Mouse (Mus musculus) olfactory bulb, adult 2 months (tissue): ENCODE measurements around the gene Insl5. TPM values are rescaled to one million over a fixed set of nuclear protein-coding genes. Genes with fewer than 3 reads are reported as not detected.

Experiments
- H3K27ac ChIP-seq: fragments of 200-500 bp; 2 replicates; pipeline ENCODE4 v1.5.1; 2012; ENCODE audit warnings: low read depth, low read length; ENCODE audit not compliant: insufficient read depth
- H3K4me1 ChIP-seq: fragments of 200-500 bp; 2 replicates; pipeline ENCODE4 v1.6.1; 2012; ENCODE audit warnings: low read length; ENCODE audit not compliant: control insufficient read depth, insufficient read depth
- H3K4me3 ChIP-seq: fragments of 200-500 bp; 2 replicates; pipeline ENCODE4 v1.5.1; 2012; ENCODE audit warnings: mild to moderate bottlenecking, low read depth, low read length, moderate library complexity; ENCODE audit not compliant: insufficient read depth
- CTCF ChIP-seq: fragments of 200-500 bp; IDR thresholded peaks from 2 replicates; pipeline ENCODE4 v1.5.1; 2012; ENCODE audit warnings: low read depth, mild to moderate bottlenecking, low read length, moderate library complexity; ENCODE audit not compliant: insufficient read depth
- POLR2A ChIP-seq: fragments of 200-500 bp; IDR thresholded peaks from 2 replicates; pipeline ENCODE4 v1.6.1; 2012; ENCODE audit warnings: mild to moderate bottlenecking, low read depth, low read length, moderate library complexity; ENCODE audit not compliant: insufficient read depth
- WGBS: fragments of 180-500 bp; shearing (Covaris S2); methylation state at CpG from one replicate; pipeline ENCODE4 v1.1.7; 2018; 5-methylcytosine and 5-hydroxymethylcytosine counted together
- polyA plus RNA-seq: library from polyadenylated mRNA; stranded (reverse); fragments of >200 nt; gene quantifications from 2 replicates; pipeline ENCODE4 v1.2.4, GENCODE M21; 2012; ENCODE audit warnings: low replicate concordance; ENCODE audit not compliant: missing spikeins, insufficient read depth, insufficient read length

The Insl5 gene
- polyA plus RNA-seq, 1 experiment, result not detected

- Histone ChIP-seq H3K4me1 (no peaks in the 10 kb centered on the region), H3K27ac (no peak overlapping the region), H3K4me3 (no peak overlapping the region)
- WGBS, result 88% methylated on average over 14 of the region's 14 CpGs
- TF ChIP-seq POLR2A, result no peak
- no peak for TF ChIP-seq CTCF
Measured at GRCm38 (mm10) chr4:103039103-103039837, 12.6 kb upstream of the Insl5 start.

DNA sequence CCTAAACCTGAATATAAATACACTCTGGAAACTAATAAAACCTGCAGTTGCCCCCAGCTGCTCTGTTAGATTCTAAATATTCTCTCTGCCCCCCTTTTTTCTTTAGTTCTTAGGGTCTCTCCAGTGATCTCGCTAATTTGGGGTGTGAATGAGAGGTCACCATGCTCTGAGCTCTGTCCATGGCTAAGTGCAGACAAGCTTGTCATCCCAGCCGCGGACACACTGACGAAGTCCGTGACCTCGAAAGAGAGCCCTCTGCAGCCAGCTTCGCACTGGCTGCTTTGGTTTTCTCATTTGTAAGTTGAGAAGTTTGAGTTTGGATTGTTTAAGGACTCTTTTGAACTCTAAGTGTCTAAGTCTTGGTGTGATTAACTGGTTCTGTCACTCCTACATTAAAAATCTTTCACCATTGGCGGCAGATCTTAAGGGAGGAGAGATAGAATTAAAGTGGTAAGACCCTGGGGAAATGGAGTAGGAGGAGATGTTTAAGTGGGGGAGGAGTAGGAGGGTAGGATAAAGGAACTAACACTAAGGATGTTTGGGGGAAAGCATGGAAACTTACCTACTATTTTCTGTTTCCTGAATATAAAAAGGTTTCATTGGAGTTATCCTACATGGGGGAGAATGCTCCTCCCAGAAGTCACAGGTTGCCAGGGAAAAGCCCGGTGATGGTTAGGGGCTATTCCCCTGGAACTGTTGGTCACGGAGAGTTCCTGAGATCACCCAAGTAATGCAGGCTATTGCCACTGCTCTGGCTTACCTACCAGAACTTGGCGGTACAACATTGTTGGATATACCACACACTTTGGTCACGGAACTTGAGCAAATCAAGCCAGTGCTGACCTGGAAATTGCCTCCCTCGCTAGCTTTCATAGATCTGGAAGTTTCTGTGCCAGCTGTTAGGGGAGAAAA is 1.8 kb upstream of the Insl5 start:
- 84% methylated on average over 13 of the region's 13 CpGs for WGBS
- Histone ChIP-seq H3K27ac (no peak overlapping the region), H3K4me3 (no peak overlapping the region), H3K4me1 (no peaks in the 10 kb centered on the region)
- TF ChIP-seq POLR2A (no peak), CTCF (no peak)

DNA sequence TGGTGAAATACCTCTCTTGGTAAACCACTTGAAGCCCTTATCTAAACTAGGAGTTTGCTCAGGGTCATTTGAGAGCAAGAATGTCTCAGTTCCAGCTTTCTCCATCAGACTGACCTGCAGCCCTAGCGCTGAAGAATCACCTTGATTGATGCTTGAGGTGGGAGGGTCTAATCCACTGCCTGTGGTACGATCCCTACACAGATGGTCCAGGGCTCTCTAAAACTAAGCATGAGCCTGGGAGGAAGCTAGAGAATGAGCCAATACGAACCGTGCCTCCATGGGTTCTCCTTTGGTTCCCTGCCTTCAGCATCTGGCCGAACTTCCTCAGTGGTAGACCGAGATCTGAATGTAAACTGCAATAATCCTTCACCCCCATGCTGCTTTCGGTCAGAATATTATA is 1.1 kb upstream of the Insl5 start:
- Histone ChIP-seq H3K4me3 (no peak overlapping the region), H3K4me1 (no peaks in the 10 kb centered on the region), H3K27ac (no peak overlapping the region)
- TF ChIP-seq POLR2A (no peak), CTCF (no peak)
- 92% methylated on average over 7 of the region's 7 CpGs for WGBS

- 33% methylated on average over 4 of the region's 4 CpGs for WGBS
- TF ChIP-seq POLR2A, result no peak
- TF ChIP-seq CTCF, result no peak
- Histone ChIP-seq H3K27ac (no peak overlapping the region), H3K4me3 (no peak overlapping the region), H3K4me1 (peaks cover 2% of the 10 kb centered on the region; the same call in 1 of the 2 replicates)
Measured at GRCm38 (mm10) chr4:103013490-103013889, 13.2 kb downstream of the Insl5 start.

DNA sequence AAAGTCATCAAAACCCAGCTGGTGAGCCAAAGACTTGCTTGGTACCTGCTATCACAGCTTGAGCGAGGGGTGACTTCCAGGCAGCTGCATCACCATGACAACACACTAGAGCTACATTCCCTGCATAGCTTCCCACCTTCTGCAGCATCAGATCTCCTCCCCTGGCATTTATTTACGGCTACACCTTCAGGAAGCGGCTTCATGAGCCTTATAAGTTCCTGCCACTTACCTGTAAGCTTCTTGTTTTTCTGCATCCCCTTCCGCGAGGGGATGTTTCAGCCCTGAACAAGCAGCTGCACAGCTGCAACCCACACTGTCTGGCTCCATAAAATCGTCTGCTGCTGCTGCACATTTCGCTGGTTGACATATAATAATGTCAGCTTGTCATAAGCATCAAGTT is 14.8 kb downstream of the Insl5 start:
- WGBS, result 26% methylated on average over 7 of the region's 7 CpGs
- Histone ChIP-seq H3K27ac (no peak overlapping the region), H3K4me1 (peaks cover 2% of the 10 kb centered on the region; the same call in 1 of the 2 replicates), H3K4me3 (no peak overlapping the region)
- TF ChIP-seq POLR2A, result no peak
- no peak for TF ChIP-seq CTCF

DNA sequence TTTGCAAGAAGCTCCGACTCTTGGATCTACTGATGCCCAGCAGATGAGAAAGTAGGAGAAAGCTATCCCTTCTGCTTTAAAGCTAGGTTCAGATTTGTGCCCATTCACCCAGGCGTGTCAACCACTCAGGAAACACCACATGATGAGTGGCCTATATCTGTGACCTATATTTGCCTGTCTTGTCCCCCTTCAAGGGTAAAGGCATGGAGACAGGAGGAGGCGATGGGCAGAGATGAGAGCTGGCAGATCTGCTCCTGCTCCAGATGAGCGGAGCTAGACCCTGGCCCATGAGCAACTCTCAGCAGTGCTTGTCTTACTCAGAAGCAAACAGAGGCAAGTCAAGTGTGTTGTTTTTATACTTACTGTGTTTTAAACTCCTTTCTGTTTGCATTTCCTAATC is 15.9 kb downstream of the Insl5 start:
- H3K27ac ChIP-seq, result no peak overlapping the region
- no peak overlapping the region for H3K4me3 ChIP-seq
- 91% methylated on average over 4 of the region's 4 CpGs for WGBS
- peaks cover 2% of the 10 kb centered on the region; the same call in 1 of the 2 replicates for H3K4me1 ChIP-seq
- TF ChIP-seq CTCF (no peak), POLR2A (no peak)

GRCm38 (mm10) chr4:103006943-103007418 is 19.7 kb downstream of the Insl5 start:
- Histone ChIP-seq H3K27ac (no peak overlapping the region), H3K4me1 (no peaks in the 10 kb centered on the region; the same call in 1 of the 2 replicates), H3K4me3 (no peak overlapping the region)
- WGBS, result 23% methylated on average over 4 of the region's 4 CpGs
- no peak for TF ChIP-seq CTCF
- no peak for TF ChIP-seq POLR2A

DNA sequence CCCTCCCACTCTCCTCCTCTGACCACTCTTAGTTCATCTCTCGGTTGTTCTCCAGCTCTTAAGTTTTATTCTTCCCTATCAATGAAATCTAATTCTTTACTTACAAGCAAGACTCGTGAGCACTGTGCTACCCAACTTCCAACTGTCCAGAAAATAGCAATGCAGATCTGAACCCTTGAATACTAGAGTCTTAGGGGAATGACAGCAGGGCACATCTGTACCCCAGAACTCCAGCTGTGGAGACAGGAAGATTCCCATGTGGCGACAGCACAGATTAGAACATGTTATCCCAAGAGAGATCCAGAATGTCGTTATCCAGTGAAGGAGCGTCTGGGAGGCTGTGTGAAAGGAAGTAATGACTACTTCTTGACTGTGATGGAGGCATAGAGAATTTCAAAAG is 20.4 kb downstream of the Insl5 start:
- 77% methylated on average over 5 of the region's 5 CpGs for WGBS

More for the DNA sequence above, 20.4 kb downstream of the Insl5 start:
- TF ChIP-seq CTCF (no peak), POLR2A (no peak)
- no peak overlapping the region for H3K4me3 ChIP-seq
- no peak overlapping the region for H3K27ac ChIP-seq
- no peaks in the 10 kb centered on the region for H3K4me1 ChIP-seq
